Mouse (Mus musculus) intestine, postnatal 0 days (tissue): ENCODE results near the gene Rasl12. TPM values are rescaled to one million over a fixed set of nuclear protein-coding genes. Genes with fewer than 3 reads are reported as not detected.

ENCODE experiments used
- ATAC-seq: fragments of 200-750 bp; cut with Nextera tagmentation; 2 replicates; pipeline ENCODE4 v1.8.0; 2017; ENCODE audit warnings: mild to moderate bottlenecking, moderate TSS enrichment, moderate library complexity
- H3K27ac ChIP-seq: fragments of 300-500 bp; sonication (generic); 2 replicates; pipeline ENCODE4 v1.5.1; 2014; ENCODE audit warnings: mild to moderate bottlenecking, low read depth, low read length, moderate library complexity
- H3K27me3 ChIP-seq: fragments of 300-500 bp; sonication (generic); replicated peaks from 2 replicates; pipeline ENCODE4 v1.6.1; 2014; ENCODE audit warnings: low read length, mixed read lengths; ENCODE audit not compliant: control insufficient read depth, insufficient read depth
- H3K36me3 ChIP-seq: fragments of 300-500 bp; sonication (generic); 2 replicates; pipeline ENCODE4 v1.6.1; 2014; ENCODE audit warnings: mild to moderate bottlenecking, moderate library complexity; ENCODE audit not compliant: control insufficient read depth, insufficient read depth
- H3K4me1 ChIP-seq: fragments of 300-500 bp; sonication (generic); replicated peaks from 2 replicates; pipeline ENCODE4 v1.6.1; 2014; ENCODE audit warnings: antibody characterized with exemption, low read length, mixed read lengths; ENCODE audit not compliant: control insufficient read depth, insufficient read depth
- H3K4me2 ChIP-seq: fragments of 300-500 bp; sonication (generic); replicated peaks from 2 replicates; pipeline ENCODE4 v1.6.1; 2014; ENCODE audit warnings: low read depth, mild to moderate bottlenecking, moderate library complexity
- H3K4me3 ChIP-seq: fragments of 300-500 bp; sonication (generic); 2 replicates; pipeline ENCODE4 v1.5.1; 2014; ENCODE audit warnings: low read depth, low read length
- H3K9ac ChIP-seq: fragments of 300-500 bp; sonication (generic); 2 replicates; pipeline ENCODE4 v1.6.1; 2014; ENCODE audit warnings: mild to moderate bottlenecking, low read depth, low read length
- H3K9me3 ChIP-seq: fragments of 300-500 bp; sonication (generic); 2 replicates; pipeline ENCODE4 v1.6.1; 2016; ENCODE audit warnings: mixed run types; ENCODE audit not compliant: control insufficient read depth
- CTCF ChIP-seq: sonication (generic); IDR thresholded peaks from 2 replicates; pipeline ENCODE4 v1.5.1; 2016; ENCODE audit warnings: low read depth, mild to moderate bottlenecking, control low read depth, antibody characterized with exemption, moderate library complexity
- WGBS: fragments of 180-500 bp; shearing (Covaris S2); extraction: QIAGEN DNeasy Blood & Tissue Kit; methylation state at CpG from one replicate; pipeline ENCODE4 v1.1.7; 2014; 5-methylcytosine and 5-hydroxymethylcytosine counted together
- polyA plus RNA-seq: library from polyadenylated mRNA; unstranded; fragments of >200 nt; fragmentation: Nextera tagmentation; extraction: Ambion mirVana; gene quantifications from 2 replicates; pipeline ENCODE4 v1.2.1, GENCODE M21; 2015

Rasl12 gene
- polyA plus RNA-seq, 1 experiment from 2014 or later = 5.4 TPM

GRCm38 (mm10) chr9:65404331-65405183, 6.3 kb downstream of the Rasl12 start:
- Histone ChIP-seq H3K4me2 (no peak overlapping the region), H3K4me3 (no peak overlapping the region), H3K27ac (no peak overlapping the region; the same call in 1 of the 2 replicates), H3K9me3 (no peaks in the 10 kb centered on the region), H3K9ac (no peak overlapping the region), H3K4me1 (no peaks in the 10 kb centered on the region; the same call in 1 of the 2 replicates), H3K36me3 (no peaks in the 10 kb centered on the region), H3K27me3 (no peaks in the 10 kb centered on the region)
- TF ChIP-seq CTCF = no peak
- WGBS = 57% methylated on average over 15 of the region's 15 CpGs
- ATAC-seq = no peak

GRCm38 (mm10) chr9:65405184-65405449, 6.8 kb downstream of the Rasl12 start:
- Histone ChIP-seq H3K27ac (no peak overlapping the region; the same call in 1 of the 2 replicates), H3K4me3 (no peak overlapping the region), H3K27me3 (no peaks in the 10 kb centered on the region), H3K4me2 (no peak overlapping the region), H3K9me3 (no peaks in the 10 kb centered on the region), H3K9ac (no peak overlapping the region), H3K4me1 (peaks cover 4% of the 10 kb centered on the region; the same call in 1 of the 2 replicates), H3K36me3 (no peaks in the 10 kb centered on the region)
- no peak for ATAC-seq
- TF ChIP-seq CTCF = no peak
- 77% methylated on average over 2 of the region's 2 CpGs for WGBS

DNA sequence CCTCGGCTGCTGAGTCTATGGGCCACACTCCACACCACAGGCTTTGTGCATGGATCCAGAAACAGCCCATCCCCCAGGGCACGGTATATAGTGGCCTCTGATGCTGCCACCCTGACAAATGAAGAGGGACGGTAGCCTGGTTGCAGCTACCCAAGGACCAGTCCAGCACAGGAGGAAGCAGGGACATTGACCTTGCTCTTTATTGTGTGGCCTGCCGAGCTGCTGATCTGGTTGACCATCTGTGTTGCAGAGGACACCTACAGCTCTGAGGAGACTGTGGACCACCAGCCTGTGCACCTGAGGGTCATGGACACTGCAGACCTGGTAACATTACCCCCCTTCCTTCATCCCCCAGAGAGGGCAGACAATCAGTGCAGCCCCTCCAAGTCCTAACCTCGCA, 9.0 kb downstream of the Rasl12 start:
- Histone ChIP-seq H3K27me3 (no peaks in the 10 kb centered on the region), H3K27ac (no peak overlapping the region), H3K4me1 (peaks cover 4% of the 10 kb centered on the region; the same call in 1 of the 2 replicates), H3K9me3 (no peaks in the 10 kb centered on the region), H3K4me3 (no peak overlapping the region), H3K9ac (no peak overlapping the region), H3K36me3 (peaks cover 13% of the 10 kb centered on the region; the same call in 1 of the 2 replicates), H3K4me2 (no peak overlapping the region)
- no peak for TF ChIP-seq CTCF
- no peak for ATAC-seq
- WGBS = 80% methylated on average over 5 of the region's 5 CpGs

GRCm38 (mm10) chr9:65407861-65408260, 9.6 kb downstream of the Rasl12 start:
- TF ChIP-seq CTCF = no peak
- Histone ChIP-seq H3K4me3 (no peak overlapping the region), H3K9me3 (no peaks in the 10 kb centered on the region), H3K27me3 (no peaks in the 10 kb centered on the region), H3K4me2 (no peak overlapping the region), H3K36me3 (peaks cover 18% of the 10 kb centered on the region; the same call in 1 of the 2 replicates), H3K9ac (no peak overlapping the region), H3K27ac (no peak overlapping the region), H3K4me1 (peaks cover 4% of the 10 kb centered on the region; the same call in 1 of the 2 replicates)
- WGBS = 73% methylated on average over 3 of the region's 3 CpGs
- no peak for ATAC-seq

- Histone ChIP-seq H3K27ac (peak overlapping the region; percentile 84), H3K36me3 (peaks cover 21% of the 10 kb centered on the region; the same call in 1 of the 2 replicates), H3K4me2 (0 out of 2 replicates have a peak overlapping the region, but pooled peaks have one; percentile 3), H3K4me3 (no peak overlapping the region), H3K9ac (no peak overlapping the region), H3K4me1 (peaks cover 4% of the 10 kb centered on the region; the same call in 1 of the 2 replicates), H3K27me3 (no peaks in the 10 kb centered on the region), H3K9me3 (no peaks in the 10 kb centered on the region)
- peak; percentile 96 for ATAC-seq
- TF ChIP-seq CTCF = no peak
- 35% methylated on average over 5 of the region's 5 CpGs for WGBS
Measured at GRCm38 (mm10) chr9:65408871-65409295, 10.6 kb downstream of the Rasl12 start.

- Histone ChIP-seq H3K9me3 (no peaks in the 10 kb centered on the region), H3K9ac (no peak overlapping the region), H3K4me2 (no peak overlapping the region), H3K4me3 (no peak overlapping the region), H3K36me3 (peaks cover 21% of the 10 kb centered on the region; the same call in 1 of the 2 replicates), H3K27me3 (no peaks in the 10 kb centered on the region), H3K4me1 (0 out of 2 replicates have a peak, but pooled peaks cover 4% of the 10 kb centered on the region), H3K27ac (peak overlapping the region; percentile 60; the same call in 1 of the 2 replicates)
- no peak for ATAC-seq
- 88% methylated on average over 8 of the region's 8 CpGs for WGBS
- no peak for TF ChIP-seq CTCF
Measured at GRCm38 (mm10) chr9:65410378-65410777, 12.1 kb downstream of the Rasl12 start.
